Mouse (Mus musculus): ENCODE measurements around the gene Pigv. TPM values are rescaled to one million over a fixed set of nuclear protein-coding genes. Genes with fewer than 3 reads are reported as not detected.

The Pigv gene
- polyA plus RNA-seq, 1 experiment = 15.8 TPM

GRCm38 (mm10) chr4:133611815-133612214 lies 60.6 kb downstream of the Pigv start:
- Histone ChIP-seq H3K27me3 (replicated peaks; ENCODE audit: control insufficient read depth, insufficient read depth, low read length) (no peaks in the 10 kb centered on the region), H3K4me3 (ENCODE audit: insufficient read depth, low read depth, low read length) (no peak overlapping the region), H3K36me3 (ENCODE audit: control insufficient read depth, insufficient read depth, low read length) (no peaks in the 10 kb centered on the region), H3K4me1 (ENCODE audit: control insufficient read depth, insufficient read depth, low read length) (no peaks in the 10 kb centered on the region), H3K27ac (ENCODE audit: insufficient read depth, low read depth, low read length) (no peak overlapping the region)
- WGBS = 98% methylated on average over 5 of the region's 5 CpGs
- DNase-seq = no peak
- TF ChIP-seq CTCF (conservative IDR thresholded peaks at IDR 0.05; ENCODE audit: insufficient read depth, insufficient read length, low read depth, low read length) (no peak), POLR2A (IDR thresholded peaks at IDR 0.05; ENCODE audit: low read depth, low read length) (no peak)

Other genes starting within 250 kb of the Pigv start
- gene Tent5b, start 192.5 kb downstream of the Pigv start, polyA plus RNA-seq (2012; rRNA removed) = 2.9 and 3.1 TPM in 2 replicates
- gene Trnp1, start 174.1 kb downstream of the Pigv start, polyA plus RNA-seq (2012; rRNA removed) = 0.43 and 0.97 TPM in 2 replicates
- gene Kdf1, start 153.7 kb downstream of the Pigv start, polyA plus RNA-seq (2012; rRNA removed) = 39.7 and 42.3 TPM in 2 replicates
- 42.7 and 61.4 TPM in 2 replicates for gene Nudc, start 126.7 kb downstream of the Pigv start, polyA plus RNA-seq (2012; rRNA removed)
- gene Nr0b2, start 119.3 kb downstream of the Pigv start, polyA plus RNA-seq (2012; rRNA removed) = 6.0 and 6.8 TPM in 2 replicates
- 3.8 and 4.6 TPM in 2 replicates for gene Gpatch3, start 97.9 kb downstream of the Pigv start, polyA plus RNA-seq (2012; rRNA removed)
- 26.7 and 31.4 TPM in 2 replicates for gene Gpn2, start 88.3 kb downstream of the Pigv start, polyA plus RNA-seq (2012; rRNA removed)
- 7.2 and 7.6 TPM in 2 replicates for gene Sfn, start 70.5 kb downstream of the Pigv start, polyA plus RNA-seq (2012; rRNA removed)
- 28.7 and 31.6 TPM in 2 replicates for gene Zdhhc18, start 22.5 kb downstream of the Pigv start, polyA plus RNA-seq (2012; rRNA removed)
- gene Arid1a, start 84.1 kb upstream of the Pigv start, polyA plus RNA-seq (2012; rRNA removed) = 40.5 and 43.7 TPM in 2 replicates
- gene Rps6ka1, start 215.2 kb upstream of the Pigv start, polyA plus RNA-seq (2012; rRNA removed) = 29.4 and 30.9 TPM in 2 replicates

Data from kidney, adult 2 months (tissue).